Mouse (Mus musculus) liver, adult 10 weeks (tissue): ENCODE measurements around the gene Gpc5. TPM values are rescaled to one million over a fixed set of nuclear protein-coding genes. Genes with fewer than 3 reads are reported as not detected.

Experiments
- polyA plus RNA-seq: library from polyadenylated mRNA; stranded (reverse); fragments of 350-450 nt; fragmentation: Illumina TruSeq; extraction: RNeasy Lipid Tissue Mini Kit (QIAGEN cat#74804); gene quantifications from one replicate; pipeline ENCODE4 v1.2.3, GENCODE M21; 2014; ENCODE audit warnings: low read depth, low replicate concordance

Gene Gpc5
- not detected for polyA plus RNA-seq

GRCm38 (mm10) chr14:115092081-115092480 is at the start of gene Gpc5:
Gene Gpc5 (plus strand): TSS chr14:115092215.

